Mouse (Mus musculus): Measurements from ENCODE around the gene Foxo6. TPM values are rescaled to one million over a fixed set of nuclear protein-coding genes. Genes with fewer than 3 reads are reported as not detected.
A peak's percentile ranks its signal among the peaks of the same experiment; 100 is the strongest.

The Foxo6 gene
- polyA plus RNA-seq, 1 experiment from 2014 or later: 0.12 TPM

DNA sequence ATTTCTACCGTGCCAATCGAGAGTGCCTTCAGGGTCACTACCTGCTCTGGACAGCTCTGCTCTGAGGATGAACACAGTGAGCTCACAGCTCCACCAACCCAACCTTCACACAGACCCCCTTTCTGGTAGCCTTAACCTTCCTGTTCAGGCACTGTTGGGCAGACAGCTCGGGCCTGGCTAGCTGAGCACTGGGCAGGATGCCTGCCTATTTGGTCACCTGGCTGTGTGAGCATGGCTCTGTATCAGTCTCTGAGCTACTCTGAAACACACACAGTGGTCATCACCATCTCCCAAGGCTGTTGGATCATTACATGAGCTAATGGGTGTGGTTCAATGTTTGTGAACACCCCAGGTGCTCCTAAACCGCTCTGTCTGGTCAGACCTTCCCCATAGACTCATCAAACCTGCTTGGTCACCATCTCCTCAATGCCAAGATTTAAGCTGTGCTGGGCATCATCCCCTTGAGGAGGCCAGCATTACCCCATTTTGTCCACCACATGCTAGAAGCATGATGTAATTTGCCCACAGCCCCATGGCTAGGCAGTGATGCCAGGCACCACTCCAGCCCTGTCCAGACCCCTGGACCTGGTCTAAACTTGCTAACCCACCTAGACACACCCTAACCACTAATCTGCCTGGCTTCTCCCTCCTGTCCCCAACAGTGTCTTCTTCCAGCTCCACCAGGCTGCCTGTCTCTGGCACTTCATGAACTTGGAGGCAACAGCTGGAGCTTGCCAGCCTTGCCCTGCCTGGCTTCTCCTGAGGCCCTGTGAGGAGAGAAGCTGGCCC, 16.8 kb downstream of the Foxo6 start:
- no peak overlapping the region for H3K4me2 ChIP-seq (replicated peaks; ENCODE audit: low read depth, low read length)
- no peaks in the 10 kb centered on the region for H3K9me3 ChIP-seq (ENCODE audit: control insufficient read depth, low read depth, low read length)
- H3K27me3 ChIP-seq (ENCODE audit: control insufficient read depth, insufficient read depth, low read length): peaks cover 48% of the 10 kb centered on the region
- H3K4me3 ChIP-seq (ENCODE audit: low read depth, low read length): no peak overlapping the region
- peaks cover 19% of the 10 kb centered on the region for H3K4me1 ChIP-seq (ENCODE audit: control insufficient read depth, insufficient read depth, low read length)
- no peak for ATAC-seq (ENCODE audit: insufficient number of reproducible peaks, insufficient read depth, low FRiP score, low read depth)
- no peak overlapping the region for H3K9ac ChIP-seq (replicated peaks; ENCODE audit: low read depth, low read length)
- WGBS: 63% methylated on average over 4 of the region's 4 CpGs
- H3K27ac ChIP-seq (ENCODE audit: low read length): no peak overlapping the region
- no peaks in the 10 kb centered on the region for H3K36me3 ChIP-seq (ENCODE audit: control insufficient read depth, insufficient read depth, low read length)

DNA sequence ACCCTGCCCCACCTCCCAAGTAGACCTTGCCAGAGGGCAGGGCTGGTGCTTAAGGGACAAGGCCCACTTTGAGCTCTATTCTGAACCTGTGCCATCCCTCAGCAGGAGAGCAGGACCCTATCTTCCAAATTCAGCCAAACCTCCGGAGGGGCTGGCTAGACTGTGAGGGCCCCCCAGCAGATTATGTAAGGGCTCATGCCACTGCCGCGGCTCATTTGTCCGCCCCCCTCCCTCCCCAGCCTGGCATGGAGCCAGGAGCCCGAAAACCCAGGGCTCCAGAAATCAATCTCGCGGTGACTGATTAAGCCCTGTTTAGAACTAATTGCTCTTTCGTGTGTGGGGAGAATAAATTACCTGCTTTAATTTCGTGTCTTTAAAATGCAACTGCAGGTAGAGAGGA, 17.7 kb downstream of the Foxo6 start:
- Histone ChIP-seq H3K9me3 (ENCODE audit: control insufficient read depth, low read depth, low read length) (no peaks in the 10 kb centered on the region), H3K4me1 (ENCODE audit: control insufficient read depth, insufficient read depth, low read length) (peaks cover 19% of the 10 kb centered on the region), H3K27me3 (ENCODE audit: control insufficient read depth, insufficient read depth, low read length) (peaks cover 48% of the 10 kb centered on the region), H3K4me2 (replicated peaks; ENCODE audit: low read depth, low read length) (no peak overlapping the region), H3K9ac (replicated peaks; ENCODE audit: low read depth, low read length) (no peak overlapping the region), H3K36me3 (ENCODE audit: control insufficient read depth, insufficient read depth, low read length) (no peaks in the 10 kb centered on the region), H3K27ac (ENCODE audit: low read length) (no peak overlapping the region), H3K4me3 (ENCODE audit: low read depth, low read length) (no peak overlapping the region)
- 13% methylated on average over 9 of the region's 9 CpGs for WGBS
- no peak for ATAC-seq (ENCODE audit: insufficient number of reproducible peaks, insufficient read depth, low FRiP score, low read depth)

DNA sequence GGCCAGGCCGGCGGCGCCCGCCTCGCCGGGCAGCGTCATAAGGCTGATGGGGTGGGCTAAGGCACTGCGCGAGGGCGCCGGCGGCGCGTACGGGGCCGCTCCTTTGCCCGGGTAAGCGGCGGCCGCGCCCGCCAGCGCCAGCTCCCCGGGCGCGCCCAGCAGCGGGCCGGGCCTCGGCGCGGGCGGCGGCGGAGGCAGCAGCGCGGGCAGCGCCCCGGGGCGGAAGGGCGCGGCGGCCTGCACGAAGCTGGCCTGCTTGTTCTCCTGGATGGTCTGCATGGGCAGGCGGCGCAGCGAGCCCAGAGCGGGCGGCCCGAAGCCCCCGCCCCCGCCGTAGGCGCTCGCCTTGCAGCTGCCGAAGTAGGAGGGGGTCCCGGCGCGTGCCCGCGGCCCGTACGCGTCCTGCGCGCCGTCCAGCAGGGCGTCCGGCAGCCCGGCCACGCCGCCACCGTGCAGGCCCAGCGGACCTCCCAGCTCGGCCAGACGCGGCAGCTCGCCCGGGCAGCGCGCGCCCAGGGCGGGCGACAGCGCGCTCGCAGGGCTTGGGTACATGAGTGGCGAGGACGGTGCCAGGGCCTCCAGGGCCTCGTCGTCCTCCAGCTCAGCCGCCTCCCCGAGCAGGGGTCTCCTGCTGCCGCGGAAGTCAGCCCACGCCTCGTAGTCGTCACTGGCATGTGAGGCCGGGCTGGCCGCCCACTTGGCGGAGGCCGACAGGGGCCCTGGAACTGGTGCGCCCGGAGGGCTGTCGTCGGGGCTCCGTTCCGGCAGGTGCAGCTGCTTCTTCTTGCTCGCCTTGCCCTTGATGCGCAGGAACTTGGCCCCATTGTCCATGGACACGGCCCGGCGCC, 18.7 kb downstream of the Foxo6 start:
- Histone ChIP-seq H3K9me3 (ENCODE audit: control insufficient read depth, low read depth, low read length) (no peaks in the 10 kb centered on the region), H3K27me3 (ENCODE audit: control insufficient read depth, insufficient read depth, low read length) (peaks cover 48% of the 10 kb centered on the region), H3K36me3 (ENCODE audit: control insufficient read depth, insufficient read depth, low read length) (no peaks in the 10 kb centered on the region), H3K4me2 (replicated peaks; ENCODE audit: low read depth, low read length) (peak overlapping the region; percentile 70), H3K27ac (ENCODE audit: low read length) (no peak overlapping the region), H3K4me1 (ENCODE audit: control insufficient read depth, insufficient read depth, low read length) (peaks cover 19% of the 10 kb centered on the region), H3K4me3 (ENCODE audit: low read depth, low read length) (peak overlapping the region; percentile 31), H3K9ac (replicated peaks; ENCODE audit: low read depth, low read length) (peak overlapping the region; percentile 28; the same call in 1 of the 2 replicates)
- 3% methylated on average over 80 of the region's 112 CpGs for WGBS
- 0 out of 2 replicates have a peak, but pooled peaks have one; percentile 26 for ATAC-seq (ENCODE audit: insufficient number of reproducible peaks, insufficient read depth, low FRiP score, low read depth)

DNA sequence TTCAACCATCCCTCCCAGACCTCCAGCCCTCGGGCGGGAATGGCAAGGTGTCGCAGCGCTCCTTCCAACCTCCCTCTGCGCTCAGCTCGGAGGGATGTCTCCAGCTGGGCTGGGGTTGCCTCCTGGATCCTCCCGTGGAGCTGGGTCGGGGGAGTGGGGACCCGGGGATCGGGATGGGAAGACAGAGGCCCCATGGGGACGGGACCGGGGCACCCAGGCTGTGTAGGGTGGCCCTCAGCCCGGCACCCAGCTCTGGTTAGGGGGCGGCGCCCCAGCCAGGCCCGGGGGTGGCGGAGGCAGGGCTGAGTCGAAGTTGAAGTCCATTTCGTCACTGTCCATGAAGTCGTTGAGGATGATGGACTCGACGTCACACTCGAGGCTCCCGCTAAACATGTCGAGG, 19.5 kb downstream of the Foxo6 start:
- no peak for ATAC-seq (ENCODE audit: insufficient number of reproducible peaks, insufficient read depth, low FRiP score, low read depth)
- Histone ChIP-seq H3K27me3 (ENCODE audit: control insufficient read depth, insufficient read depth, low read length) (peaks cover 48% of the 10 kb centered on the region), H3K4me1 (ENCODE audit: control insufficient read depth, insufficient read depth, low read length) (peaks cover 22% of the 10 kb centered on the region), H3K9me3 (ENCODE audit: control insufficient read depth, low read depth, low read length) (no peaks in the 10 kb centered on the region), H3K36me3 (ENCODE audit: control insufficient read depth, insufficient read depth, low read length) (no peaks in the 10 kb centered on the region), H3K4me3 (ENCODE audit: low read depth, low read length) (peak overlapping the region; percentile 31), H3K9ac (replicated peaks; ENCODE audit: low read depth, low read length) (peak overlapping the region; percentile 28; the same call in 1 of the 2 replicates), H3K27ac (ENCODE audit: low read length) (no peak overlapping the region), H3K4me2 (replicated peaks; ENCODE audit: low read depth, low read length) (peak overlapping the region; percentile 70)
- WGBS: 7% methylated on average over 25 of the region's 25 CpGs

DNA sequence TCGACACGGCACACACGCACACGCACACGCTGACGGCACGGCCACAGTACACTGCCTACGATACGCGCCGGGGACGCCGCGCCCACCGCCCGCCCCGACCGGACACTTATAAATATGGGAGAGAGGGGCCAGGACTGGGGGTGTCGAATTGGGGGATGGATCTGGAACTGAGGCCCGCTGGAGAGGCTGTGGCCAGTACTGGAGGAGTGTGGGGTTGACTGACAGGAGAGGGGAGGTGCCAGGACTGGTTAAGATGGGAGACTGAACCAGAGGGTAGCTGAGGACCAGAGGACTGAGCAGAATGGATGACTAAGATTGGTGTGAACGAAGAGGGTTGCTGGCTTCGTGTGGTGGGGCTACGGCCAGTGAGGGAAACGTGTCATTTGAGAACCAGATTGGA, 20.0 kb downstream of the Foxo6 start:
- Histone ChIP-seq H3K4me1 (ENCODE audit: control insufficient read depth, insufficient read depth, low read length) (peaks cover 24% of the 10 kb centered on the region), H3K27ac (ENCODE audit: low read length) (no peak overlapping the region), H3K9me3 (ENCODE audit: control insufficient read depth, low read depth, low read length) (no peaks in the 10 kb centered on the region), H3K4me2 (replicated peaks; ENCODE audit: low read depth, low read length) (no peak overlapping the region), H3K27me3 (ENCODE audit: control insufficient read depth, insufficient read depth, low read length) (peaks cover 48% of the 10 kb centered on the region), H3K36me3 (ENCODE audit: control insufficient read depth, insufficient read depth, low read length) (no peaks in the 10 kb centered on the region), H3K4me3 (ENCODE audit: low read depth, low read length) (no peak overlapping the region), H3K9ac (replicated peaks; ENCODE audit: low read depth, low read length) (no peak overlapping the region)
- WGBS: 29% methylated on average over 24 of the region's 24 CpGs
- no peak for ATAC-seq (ENCODE audit: insufficient number of reproducible peaks, insufficient read depth, low FRiP score, low read depth)

DNA sequence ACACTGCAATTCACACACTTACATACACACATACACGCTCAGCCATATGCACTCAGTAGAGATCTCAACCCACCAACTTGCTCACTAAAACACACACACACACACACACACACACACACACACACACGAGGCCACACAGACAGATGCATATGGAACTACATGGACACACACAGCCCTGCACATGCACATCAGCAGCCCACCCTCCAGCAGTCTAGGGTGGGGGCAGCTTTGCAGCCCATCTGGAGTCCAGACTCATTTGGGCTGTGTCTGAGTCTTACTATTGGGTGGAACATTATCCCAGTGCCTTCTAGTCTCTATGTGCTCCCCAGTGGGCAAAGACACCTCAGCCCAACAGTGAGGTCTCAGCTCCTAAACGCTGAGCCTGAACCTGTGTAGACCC, 23.0 kb downstream of the Foxo6 start:
- H3K9me3 ChIP-seq (ENCODE audit: control insufficient read depth, low read depth, low read length): no peaks in the 10 kb centered on the region
- no peak overlapping the region for H3K9ac ChIP-seq (replicated peaks; ENCODE audit: low read depth, low read length)
- H3K4me2 ChIP-seq (replicated peaks; ENCODE audit: low read depth, low read length): no peak overlapping the region
- H3K4me3 ChIP-seq (ENCODE audit: low read depth, low read length): no peak overlapping the region
- no peak for ATAC-seq (ENCODE audit: insufficient number of reproducible peaks, insufficient read depth, low FRiP score, low read depth)
- peaks cover 19% of the 10 kb centered on the region; the same call in 1 of the 2 replicates for H3K4me1 ChIP-seq (ENCODE audit: control insufficient read depth, insufficient read depth, low read length)
- peaks cover 25% of the 10 kb centered on the region for H3K27me3 ChIP-seq (ENCODE audit: control insufficient read depth, insufficient read depth, low read length)
- H3K27ac ChIP-seq (ENCODE audit: low read length): no peak overlapping the region
- H3K36me3 ChIP-seq (ENCODE audit: control insufficient read depth, insufficient read depth, low read length): no peaks in the 10 kb centered on the region
- WGBS: 47% methylated on average over 3 of the region's 3 CpGs

DNA sequence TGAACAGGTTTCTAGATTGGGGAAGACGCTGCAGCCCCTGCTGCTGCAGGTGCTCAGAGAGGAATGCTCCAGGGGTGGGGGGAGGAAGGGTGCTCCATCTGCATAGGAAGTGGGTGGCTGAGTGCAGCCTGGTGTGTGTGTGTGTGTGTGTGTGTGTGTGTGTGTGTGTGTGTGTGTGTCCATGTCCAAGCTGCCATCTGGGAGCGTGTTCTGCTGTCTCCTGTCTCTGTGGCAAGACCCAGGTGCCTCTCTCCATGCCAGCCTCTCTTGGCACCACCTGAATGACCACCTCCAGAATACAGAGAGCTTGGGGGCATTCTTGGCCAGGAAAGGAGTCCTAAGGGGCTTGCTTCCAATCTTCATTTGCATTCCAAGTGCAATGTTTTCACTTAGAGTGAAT, 24.4 kb downstream of the Foxo6 start:
- no peak overlapping the region for H3K4me3 ChIP-seq (ENCODE audit: low read depth, low read length)
- no peak overlapping the region for H3K9ac ChIP-seq (replicated peaks; ENCODE audit: low read depth, low read length)
- no peak overlapping the region for H3K4me2 ChIP-seq (replicated peaks; ENCODE audit: low read depth, low read length)
- 43% methylated on average over 2 of the region's 2 CpGs for WGBS
- H3K27ac ChIP-seq (ENCODE audit: low read length): no peak overlapping the region
- ATAC-seq (ENCODE audit: insufficient number of reproducible peaks, insufficient read depth, low FRiP score, low read depth): no peak
- no peaks in the 10 kb centered on the region for H3K9me3 ChIP-seq (ENCODE audit: control insufficient read depth, low read depth, low read length)
- peaks cover 13% of the 10 kb centered on the region for H3K27me3 ChIP-seq (ENCODE audit: control insufficient read depth, insufficient read depth, low read length)
- H3K4me1 ChIP-seq (ENCODE audit: control insufficient read depth, insufficient read depth, low read length): peaks cover 12% of the 10 kb centered on the region; the same call in 1 of the 2 replicates
- H3K36me3 ChIP-seq (ENCODE audit: control insufficient read depth, insufficient read depth, low read length): no peaks in the 10 kb centered on the region

DNA sequence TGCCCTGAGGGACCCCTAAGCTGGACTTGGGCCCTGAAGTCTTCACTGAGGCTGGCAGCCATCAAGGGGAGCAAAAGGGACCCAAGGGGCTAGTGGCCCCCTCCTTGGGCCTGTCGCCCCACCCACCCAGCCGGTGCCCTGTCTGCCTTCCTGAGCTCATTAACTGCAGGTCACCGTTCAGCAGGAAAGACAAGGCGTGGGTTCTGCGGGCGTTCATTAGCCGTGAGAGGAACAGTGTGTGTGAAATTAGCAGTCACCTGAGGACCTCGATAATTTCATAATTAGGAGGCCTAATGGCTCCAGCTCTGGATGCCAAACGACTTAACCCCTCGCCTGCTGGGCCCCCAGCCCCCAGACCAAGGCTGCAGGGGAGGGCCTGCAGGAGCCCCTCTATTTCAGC, 24.9 kb downstream of the Foxo6 start:
- H3K4me3 ChIP-seq (ENCODE audit: low read depth, low read length): no peak overlapping the region
- H3K9me3 ChIP-seq (ENCODE audit: control insufficient read depth, low read depth, low read length): no peaks in the 10 kb centered on the region
- H3K36me3 ChIP-seq (ENCODE audit: control insufficient read depth, insufficient read depth, low read length): no peaks in the 10 kb centered on the region
- 38% methylated on average over 10 of the region's 10 CpGs for WGBS
- no peak overlapping the region for H3K27ac ChIP-seq (ENCODE audit: low read length)
- H3K4me1 ChIP-seq (ENCODE audit: control insufficient read depth, insufficient read depth, low read length): peaks cover 8% of the 10 kb centered on the region; the same call in 1 of the 2 replicates
- no peak overlapping the region for H3K4me2 ChIP-seq (replicated peaks; ENCODE audit: low read depth, low read length)
- peaks cover 7% of the 10 kb centered on the region for H3K27me3 ChIP-seq (ENCODE audit: control insufficient read depth, insufficient read depth, low read length)
- no peak for ATAC-seq (ENCODE audit: insufficient number of reproducible peaks, insufficient read depth, low FRiP score, low read depth)
- no peak overlapping the region for H3K9ac ChIP-seq (replicated peaks; ENCODE audit: low read depth, low read length)
